Mouse (Mus musculus): ENCODE results near the gene Efl1. TPM values are rescaled to one million over a fixed set of nuclear protein-coding genes. Genes with fewer than 3 reads are reported as not detected.
A peak's percentile ranks its signal among the peaks of the same experiment; 100 is the strongest.

Gene Efl1
- 8.3 and 14.1 TPM in 2 replicates for total RNA-seq (2014; rRNA removed)
- 19.6 and 20.6 TPM in 2 replicates for polyA plus RNA-seq (2015; fragmentation: Nextera tagmentation; extraction: Ambion mirVana)

DNA sequence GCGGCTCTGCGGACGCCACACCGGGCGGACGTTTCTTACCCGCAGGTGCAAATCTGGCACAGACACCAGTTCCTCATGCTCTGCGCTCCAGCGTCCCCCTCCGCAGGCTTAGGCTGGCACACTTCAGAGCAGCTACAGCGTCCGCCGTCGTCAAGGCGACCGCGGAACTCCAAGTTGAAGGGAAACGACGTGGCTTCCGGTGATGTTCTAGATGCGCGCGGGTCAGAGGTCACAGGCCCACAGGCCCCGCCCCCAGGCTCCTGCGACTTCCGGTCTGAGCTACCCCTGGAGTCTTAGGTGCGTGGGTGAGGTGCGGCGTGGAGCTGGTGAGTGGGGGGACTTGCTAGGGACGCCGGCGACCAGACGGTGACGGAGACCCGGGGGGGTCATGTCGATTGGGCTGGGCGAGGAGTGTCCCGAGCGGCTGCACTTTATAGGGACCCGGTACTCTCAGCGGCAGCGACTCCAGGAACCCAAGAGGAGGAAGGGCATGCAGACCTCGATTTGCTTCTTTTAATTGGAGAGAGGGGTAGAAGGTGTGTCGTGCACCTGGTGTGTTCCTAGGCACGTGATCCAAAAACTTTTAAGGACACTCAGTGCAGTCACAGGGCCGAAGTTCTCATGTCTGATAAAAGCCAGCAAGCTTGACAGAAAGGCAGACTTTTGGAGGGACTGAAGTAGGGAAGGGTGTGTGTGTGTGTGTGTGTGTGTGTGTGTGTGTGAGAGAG lies at the start of gene Efl1, which contains the start of gene Saxo2:
TSS of gene Efl1 (plus strand) at position 262 of the 728 bp plus-strand sequence.
TSS of gene Saxo2 (minus strand) at position 176 of the 728 bp plus-strand sequence.
- Histone ChIP-seq H3K27ac (peak within 1 kb of the TSS; percentile 20; the same call in 1 of the 2 replicates), H3K9ac (replicated peaks; ENCODE audit: low read length) (peak within 1 kb of the TSS; percentile 71), H3K4me1 (ENCODE audit: insufficient read depth, low read length) (peaks cover 3% of the 10 kb centered on the region; the same call in 1 of the 2 replicates), H3K4me2 (ENCODE audit: low read depth, low read length) (peak within 1 kb of the TSS; percentile 66), H3K36me3 (ENCODE audit: insufficient read depth, low read length) (peaks cover 4% of the 10 kb centered on the region; the same call in 1 of the 2 replicates), H3K4me3 (ENCODE audit: low read length) (peak within 1 kb of the TSS; percentile 78), H3K9me3 (ENCODE audit: low read length) (no peaks in the 10 kb centered on the region), H3K27me3 (ENCODE audit: insufficient read depth, low read length) (no peaks in the 10 kb centered on the region)
- DNase-seq (ENCODE audit: low spot score), result peak; percentile 98
- under 1% methylated on average over 46 of the region's 46 CpGs for WGBS
- ATAC-seq, result peak; percentile 99
- TF ChIP-seq CTCF (IDR thresholded peaks at IDR 0.05; ENCODE audit: low read depth), result peak; percentile 34; the same call in 1 of the 2 replicates

DNA sequence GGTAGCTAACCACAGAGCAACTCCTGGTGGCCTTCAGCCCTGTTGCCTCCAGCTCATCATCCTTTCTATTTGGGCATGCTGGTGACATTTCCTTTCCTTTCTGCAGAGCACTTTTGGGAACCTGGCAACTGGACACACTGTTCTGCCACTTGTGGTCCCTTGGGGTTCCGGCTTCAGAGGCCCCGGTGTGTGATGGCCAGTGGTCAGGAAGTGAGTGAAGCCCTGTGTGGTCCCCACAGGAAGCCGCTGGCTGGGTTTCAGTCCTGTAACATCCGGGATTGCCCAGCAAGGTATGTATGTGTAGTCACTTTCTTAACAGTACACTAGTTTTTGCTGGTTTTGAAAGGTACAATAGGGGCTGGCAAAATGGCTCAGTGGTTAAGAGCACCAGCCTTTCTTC lies 46.4 kb upstream of the Efl1 start:
- no peak overlapping the region for H3K9ac ChIP-seq (replicated peaks; ENCODE audit: low read length)
- DNase-seq (ENCODE audit: low spot score), result no peak
- no peak overlapping the region for H3K4me2 ChIP-seq (ENCODE audit: low read depth, low read length)
- no peak overlapping the region for H3K27ac ChIP-seq
- no peaks in the 10 kb centered on the region for H3K27me3 ChIP-seq (ENCODE audit: insufficient read depth, low read length)
- H3K36me3 ChIP-seq (ENCODE audit: insufficient read depth, low read length), result no peaks in the 10 kb centered on the region
- ATAC-seq, result no peak
- no peaks in the 10 kb centered on the region for H3K4me1 ChIP-seq (ENCODE audit: insufficient read depth, low read length)
- no peak overlapping the region for H3K4me3 ChIP-seq (ENCODE audit: low read length)
- TF ChIP-seq CTCF (IDR thresholded peaks at IDR 0.05; ENCODE audit: low read depth), result no peak
- H3K9me3 ChIP-seq (ENCODE audit: low read length), result no peaks in the 10 kb centered on the region
- WGBS, result 86% methylated on average over 4 of the region's 4 CpGs

DNA sequence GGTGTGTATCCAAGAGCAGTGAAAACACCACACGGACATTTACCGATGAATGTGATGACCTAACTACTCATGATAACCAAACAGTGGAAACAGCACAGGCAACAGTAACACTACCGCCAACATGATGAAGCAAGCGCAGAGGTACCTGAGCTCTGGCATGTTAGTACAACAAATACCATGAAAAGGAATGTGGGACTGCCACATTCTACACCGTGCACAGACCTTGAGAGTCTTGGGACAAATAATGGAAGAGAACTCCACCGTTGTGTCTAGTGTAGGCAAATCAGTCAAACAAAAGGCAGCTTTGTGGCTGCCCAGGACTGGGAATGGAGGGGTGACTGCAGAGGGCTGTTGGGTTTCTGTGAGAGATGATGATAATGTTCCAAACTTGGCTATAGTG lies 43.0 kb upstream of the Efl1 start:
- WGBS, result 90% methylated on average over 6 of the region's 6 CpGs

DNA sequence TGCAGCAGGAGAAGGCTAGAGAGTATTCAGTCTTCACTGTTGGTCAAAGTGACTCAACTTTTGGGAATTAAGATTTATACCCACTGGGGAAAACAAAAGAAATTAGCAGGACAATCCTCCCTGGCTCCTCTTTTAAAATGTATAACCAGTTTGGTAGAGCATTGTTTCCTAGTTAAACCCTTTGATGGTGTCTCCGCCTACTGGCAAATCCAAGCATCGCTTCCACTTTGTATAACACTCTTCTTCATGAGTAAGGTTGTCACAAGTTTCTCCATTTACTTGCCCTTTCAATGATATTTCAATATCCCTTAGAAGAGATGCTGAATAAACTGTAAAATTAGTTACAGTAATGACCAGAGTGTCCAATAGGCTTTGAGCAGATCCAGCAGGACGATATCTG lies 38.8 kb upstream of the Efl1 start:
- no peak for ATAC-seq

More for the DNA sequence above, 43.0 kb upstream of the Efl1 start:
- H3K4me3 ChIP-seq (ENCODE audit: low read length), result no peak overlapping the region
- ATAC-seq, result no peak
- H3K27ac ChIP-seq, result no peak overlapping the region
- no peak for DNase-seq (ENCODE audit: low spot score)
- no peaks in the 10 kb centered on the region for H3K36me3 ChIP-seq (ENCODE audit: insufficient read depth, low read length)
- H3K4me2 ChIP-seq (ENCODE audit: low read depth, low read length), result no peak overlapping the region
- H3K9me3 ChIP-seq (ENCODE audit: low read length), result no peaks in the 10 kb centered on the region
- H3K27me3 ChIP-seq (ENCODE audit: insufficient read depth, low read length), result no peaks in the 10 kb centered on the region
- H3K4me1 ChIP-seq (ENCODE audit: insufficient read depth, low read length), result no peaks in the 10 kb centered on the region
- no peak overlapping the region for H3K9ac ChIP-seq (replicated peaks; ENCODE audit: low read length)
- TF ChIP-seq CTCF (IDR thresholded peaks at IDR 0.05; ENCODE audit: low read depth), result no peak

DNA sequence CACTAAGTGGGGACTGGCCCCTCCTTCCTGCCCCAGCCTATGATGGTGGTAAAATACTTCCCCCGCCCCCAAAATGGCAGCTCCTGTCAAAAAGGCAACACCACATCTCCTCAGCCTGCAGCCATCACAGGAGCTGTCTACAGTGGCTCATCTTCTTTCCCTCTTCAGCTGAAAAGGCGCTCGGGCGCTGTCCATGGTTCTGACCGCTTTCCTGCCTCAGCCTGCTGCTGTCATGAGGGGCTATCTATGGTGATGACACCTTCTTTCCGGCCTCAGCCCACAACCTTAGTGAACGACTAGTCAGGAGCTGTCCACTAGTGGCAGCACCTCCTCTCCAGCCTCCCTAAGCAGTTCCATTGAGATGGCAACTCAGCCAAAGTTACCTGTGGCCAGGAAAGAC lies 23.1 kb upstream of the Efl1 start:
- H3K4me1 ChIP-seq (ENCODE audit: insufficient read depth, low read length), result no peaks in the 10 kb centered on the region
- WGBS, result 32% methylated on average over 7 of the region's 7 CpGs
- TF ChIP-seq CTCF (IDR thresholded peaks at IDR 0.05; ENCODE audit: low read depth), result no peak
- no peaks in the 10 kb centered on the region for H3K27me3 ChIP-seq (ENCODE audit: insufficient read depth, low read length)
- DNase-seq (ENCODE audit: low spot score) (no peak), ATAC-seq (no peak)
- H3K9ac ChIP-seq (replicated peaks; ENCODE audit: low read length), result no peak overlapping the region
- no peaks in the 10 kb centered on the region for H3K36me3 ChIP-seq (ENCODE audit: insufficient read depth, low read length)
- H3K4me3 ChIP-seq (ENCODE audit: low read length), result no peak overlapping the region
- H3K27ac ChIP-seq, result no peak overlapping the region
- no peaks in the 10 kb centered on the region for H3K9me3 ChIP-seq (ENCODE audit: low read length)
- no peak overlapping the region for H3K4me2 ChIP-seq (ENCODE audit: low read depth, low read length)

More for the DNA sequence above, 38.8 kb upstream of the Efl1 start:
- H3K27ac ChIP-seq, result no peak overlapping the region
- peak; percentile 36 for DNase-seq (ENCODE audit: low spot score)
- H3K9me3 ChIP-seq (ENCODE audit: low read length), result no peaks in the 10 kb centered on the region
- WGBS, result 58% methylated on average over 3 of the region's 3 CpGs
- no peaks in the 10 kb centered on the region for H3K27me3 ChIP-seq (ENCODE audit: insufficient read depth, low read length)
- no peak overlapping the region for H3K9ac ChIP-seq (replicated peaks; ENCODE audit: low read length)
- no peak overlapping the region for H3K4me2 ChIP-seq (ENCODE audit: low read depth, low read length)
- H3K4me1 ChIP-seq (ENCODE audit: insufficient read depth, low read length), result no peaks in the 10 kb centered on the region
- no peak overlapping the region for H3K4me3 ChIP-seq (ENCODE audit: low read length)
- no peaks in the 10 kb centered on the region for H3K36me3 ChIP-seq (ENCODE audit: insufficient read depth, low read length)
- TF ChIP-seq CTCF (IDR thresholded peaks at IDR 0.05; ENCODE audit: low read depth), result peak; percentile 63

DNA sequence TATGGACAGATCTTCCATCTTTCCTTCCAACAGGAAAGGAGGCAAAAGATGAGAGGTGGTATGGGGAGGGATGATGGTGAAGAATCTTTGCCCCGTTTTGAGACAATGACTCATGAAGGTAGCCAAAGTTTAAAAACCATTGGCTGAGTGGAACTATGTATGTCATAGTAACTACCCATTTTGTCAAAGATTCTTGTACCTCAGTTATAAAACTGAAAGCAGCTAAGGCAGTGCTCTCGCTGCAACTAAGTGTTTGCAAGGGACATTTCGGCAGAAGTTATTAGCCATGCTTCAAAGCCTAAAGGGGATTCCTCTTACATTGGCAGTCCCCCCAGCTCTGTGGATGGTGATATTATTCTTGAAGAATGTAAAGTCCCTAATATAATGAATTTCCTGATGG lies 1.2 kb upstream of the Efl1 start:
- no peak overlapping the region for H3K4me3 ChIP-seq (ENCODE audit: low read length)
- no peak for DNase-seq (ENCODE audit: low spot score)
- WGBS, result 84% methylated on average over 3 of the region's 3 CpGs
- H3K4me1 ChIP-seq (ENCODE audit: insufficient read depth, low read length), result peaks cover 3% of the 10 kb centered on the region; the same call in 1 of the 2 replicates
- ATAC-seq, result no peak
- peaks cover 3% of the 10 kb centered on the region; the same call in 1 of the 2 replicates for H3K36me3 ChIP-seq (ENCODE audit: insufficient read depth, low read length)
- H3K9ac ChIP-seq (replicated peaks; ENCODE audit: low read length), result no peak overlapping the region
- H3K4me2 ChIP-seq (ENCODE audit: low read depth, low read length), result no peak overlapping the region; the same call in 1 of the 2 replicates
- no peaks in the 10 kb centered on the region for H3K27me3 ChIP-seq (ENCODE audit: insufficient read depth, low read length)
- H3K27ac ChIP-seq, result no peak overlapping the region
- no peak for TF ChIP-seq CTCF (IDR thresholded peaks at IDR 0.05; ENCODE audit: low read depth)
- no peaks in the 10 kb centered on the region for H3K9me3 ChIP-seq (ENCODE audit: low read length)

DNA sequence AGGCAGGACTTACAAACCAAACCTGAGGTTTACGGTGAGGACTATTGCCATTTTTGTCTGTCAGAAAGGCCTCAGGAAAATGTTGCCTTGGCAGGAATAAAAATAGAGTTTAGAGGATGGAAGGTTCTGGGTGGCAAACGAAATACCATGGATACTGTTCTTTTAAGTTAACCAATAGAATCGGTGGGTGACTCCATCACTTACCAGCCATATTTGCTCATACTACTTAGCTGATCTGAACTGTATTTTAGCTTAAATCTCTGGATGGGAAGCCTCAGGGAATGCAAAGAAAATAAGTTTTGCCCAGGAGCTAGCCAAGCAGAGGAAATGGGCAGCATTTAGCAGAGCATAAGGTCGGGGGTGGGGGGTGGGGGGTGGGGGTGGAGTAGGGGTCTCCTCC lies 505 bp upstream of the Efl1 start:
- Histone ChIP-seq H3K4me1 (ENCODE audit: insufficient read depth, low read length) (peaks cover 3% of the 10 kb centered on the region; the same call in 1 of the 2 replicates), H3K27ac (no peak overlapping the region), H3K27me3 (ENCODE audit: insufficient read depth, low read length) (no peaks in the 10 kb centered on the region), H3K9me3 (ENCODE audit: low read length) (no peaks in the 10 kb centered on the region), H3K4me2 (ENCODE audit: low read depth, low read length) (peak overlapping the region; percentile 66), H3K4me3 (ENCODE audit: low read length) (peak overlapping the region; percentile 78), H3K36me3 (ENCODE audit: insufficient read depth, low read length) (peaks cover 4% of the 10 kb centered on the region; the same call in 1 of the 2 replicates), H3K9ac (replicated peaks; ENCODE audit: low read length) (peak overlapping the region; percentile 71)
- DNase-seq (ENCODE audit: low spot score) (no peak), ATAC-seq (no peak; the same call in 1 of the 2 replicates)
- TF ChIP-seq CTCF (IDR thresholded peaks at IDR 0.05; ENCODE audit: low read depth), result no peak
- WGBS, result 27% methylated on average over 4 of the region's 4 CpGs

All from hindbrain, postnatal 0 days (tissue).